Mouse (Mus musculus) left cerebral cortex, postnatal 4 days (tissue): ENCODE results near the gene Cep95. TPM values are rescaled to one million over a fixed set of nuclear protein-coding genes. Genes with fewer than 3 reads are reported as not detected.
A peak's percentile ranks its signal among the peaks of the same experiment; 100 is the strongest.
"Not testable (repeated sequence)": the region's sequence is repeated elsewhere in the genome, so short reads cannot be mapped to it uniquely, and the experiment has no call there.

Experiments
- DNase-seq: peaks from one replicate; pipeline ENCODE4 v3.0.0-alpha.2; 2022
- intact Hi-C: fragments of 180-260 bp; cut with DNase I; formaldehyde crosslinking; loops from one replicate; pipeline ENCODE4 v1.15.1; 2025
- total RNA-seq, 2 experiments: library from RNA; stranded (reverse); gene quantifications; 2 replicates each; pipeline ENCODE4 v1.2.3; 2021

Cep95 gene
- total RNA-seq, 2 experiments from 2014 or later: 14.6 to 19.6 TPM

DNA sequence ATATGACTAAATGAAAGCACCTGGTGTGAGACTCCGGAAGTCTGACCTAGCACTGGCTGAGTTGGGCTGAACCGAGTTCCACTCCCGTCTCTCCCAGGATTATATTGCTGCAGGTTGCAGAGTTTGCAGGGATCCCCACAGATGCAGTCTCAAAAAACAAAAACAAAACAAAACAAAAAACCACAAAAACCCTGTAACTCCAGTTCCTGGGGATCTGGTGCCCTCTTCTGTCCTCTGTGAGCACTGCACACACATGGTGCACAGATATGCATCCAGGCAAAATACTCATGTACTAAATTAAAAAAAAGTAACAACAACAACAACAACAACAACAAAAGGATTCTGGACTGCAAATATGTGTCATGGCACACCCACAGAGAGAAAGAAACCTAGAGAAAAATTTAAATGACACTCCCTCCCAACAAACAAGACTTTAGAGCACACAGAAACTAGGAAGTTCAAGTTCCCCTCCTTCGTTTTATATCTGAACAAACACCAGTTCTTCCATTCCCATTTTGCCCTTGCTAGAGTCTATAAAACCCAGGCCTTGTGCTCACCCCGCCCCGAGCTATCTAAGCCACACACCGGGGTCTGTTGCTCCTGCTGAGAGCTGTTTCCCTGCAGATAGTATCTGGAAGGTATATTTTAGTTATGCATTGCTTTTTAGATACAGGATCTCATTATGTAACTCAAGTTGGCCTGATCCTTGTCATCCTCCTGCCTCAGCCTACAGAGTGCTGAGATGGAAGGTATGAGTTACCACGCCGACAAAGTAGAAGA, 18.7 kb upstream of the Cep95 start:
- DNase-seq: no peak
- intact Hi-C loops: no loop called here

DNA sequence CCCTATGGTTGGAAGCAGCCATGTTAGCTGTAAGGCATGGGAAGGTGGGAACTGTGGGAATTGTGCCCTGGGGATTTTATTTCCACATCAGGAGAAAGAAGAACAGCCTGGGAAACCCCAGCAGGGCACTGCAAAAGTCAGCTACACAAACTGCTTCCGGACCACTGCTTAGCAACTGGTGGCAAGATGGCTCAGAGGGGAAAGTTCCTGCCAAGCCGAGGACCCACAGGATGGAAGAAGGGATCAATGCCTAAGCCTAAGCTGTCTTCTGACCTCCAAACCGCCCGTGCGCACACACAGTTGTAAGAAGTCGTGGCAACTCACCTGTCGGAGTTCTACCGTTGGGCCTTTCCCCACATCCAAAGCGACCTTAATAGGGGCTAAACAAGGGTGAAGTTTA, 16.0 kb upstream of the Cep95 start:
- intact Hi-C loops: no loop called here
- DNase-seq: no peak

DNA sequence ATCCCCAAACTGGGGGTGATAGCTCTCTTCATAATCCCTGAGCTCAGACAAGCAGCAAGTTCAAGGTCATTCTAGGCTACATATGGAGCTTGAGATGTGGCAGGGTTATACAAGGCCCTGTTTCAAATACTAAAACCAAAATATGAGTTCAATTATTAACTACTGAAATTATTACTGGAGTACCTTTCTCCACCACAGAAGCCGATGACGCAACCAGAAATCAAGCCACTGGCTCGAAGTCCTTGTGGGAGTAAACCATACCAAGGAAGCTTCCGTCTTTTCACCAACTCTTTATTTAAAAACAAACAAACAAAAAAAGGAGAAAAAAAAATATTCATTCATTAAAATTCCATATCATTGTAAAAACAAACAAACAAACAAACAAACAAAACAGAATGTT, 12.1 kb upstream of the Cep95 start:
- intact Hi-C loops: no loop called here

DNA sequence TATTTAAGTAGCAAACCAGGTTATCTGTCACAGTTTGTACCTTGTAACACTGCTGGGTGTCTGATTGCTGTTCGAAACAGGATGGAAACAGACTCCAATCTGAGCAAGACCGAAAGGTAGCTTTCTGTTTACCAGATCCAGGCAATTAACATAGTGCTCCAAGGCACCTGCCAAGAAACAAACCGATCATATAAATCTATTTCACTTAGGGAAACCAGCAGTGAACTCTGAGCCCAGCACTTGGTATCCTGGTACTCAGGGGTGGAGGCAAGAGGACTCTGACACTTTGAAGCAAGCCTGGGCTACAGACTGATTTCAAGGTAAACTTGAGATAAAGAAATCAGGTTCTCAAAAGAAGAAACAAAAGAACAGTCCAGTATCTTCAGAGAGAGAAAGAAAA, 11.7 kb upstream of the Cep95 start:
- no peak for DNase-seq
- intact Hi-C loops: no loop called here

More for the DNA sequence above, 12.1 kb upstream of the Cep95 start:
- DNase-seq: no peak

DNA sequence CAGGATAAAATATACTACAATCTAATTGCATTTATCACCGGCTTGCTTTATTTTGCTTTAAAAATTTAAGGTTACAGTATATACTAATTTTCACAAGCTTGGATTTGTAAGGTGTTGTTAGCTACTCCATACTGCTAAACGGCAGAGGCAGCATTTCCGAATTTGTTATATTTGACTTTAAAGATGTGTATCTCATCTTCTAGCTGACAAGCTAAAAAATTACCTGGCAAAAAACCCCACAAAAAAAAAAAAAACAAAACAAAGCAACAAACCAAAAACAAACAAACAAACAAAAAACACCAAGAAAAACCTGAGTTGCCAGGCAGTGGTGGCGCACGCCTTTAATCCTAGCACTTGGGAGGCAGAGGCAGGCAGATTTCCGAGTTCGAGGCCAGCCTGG, 10.9 kb upstream of the Cep95 start:
- intact Hi-C loops: no loop called here
- DNase-seq: no peak

DNA sequence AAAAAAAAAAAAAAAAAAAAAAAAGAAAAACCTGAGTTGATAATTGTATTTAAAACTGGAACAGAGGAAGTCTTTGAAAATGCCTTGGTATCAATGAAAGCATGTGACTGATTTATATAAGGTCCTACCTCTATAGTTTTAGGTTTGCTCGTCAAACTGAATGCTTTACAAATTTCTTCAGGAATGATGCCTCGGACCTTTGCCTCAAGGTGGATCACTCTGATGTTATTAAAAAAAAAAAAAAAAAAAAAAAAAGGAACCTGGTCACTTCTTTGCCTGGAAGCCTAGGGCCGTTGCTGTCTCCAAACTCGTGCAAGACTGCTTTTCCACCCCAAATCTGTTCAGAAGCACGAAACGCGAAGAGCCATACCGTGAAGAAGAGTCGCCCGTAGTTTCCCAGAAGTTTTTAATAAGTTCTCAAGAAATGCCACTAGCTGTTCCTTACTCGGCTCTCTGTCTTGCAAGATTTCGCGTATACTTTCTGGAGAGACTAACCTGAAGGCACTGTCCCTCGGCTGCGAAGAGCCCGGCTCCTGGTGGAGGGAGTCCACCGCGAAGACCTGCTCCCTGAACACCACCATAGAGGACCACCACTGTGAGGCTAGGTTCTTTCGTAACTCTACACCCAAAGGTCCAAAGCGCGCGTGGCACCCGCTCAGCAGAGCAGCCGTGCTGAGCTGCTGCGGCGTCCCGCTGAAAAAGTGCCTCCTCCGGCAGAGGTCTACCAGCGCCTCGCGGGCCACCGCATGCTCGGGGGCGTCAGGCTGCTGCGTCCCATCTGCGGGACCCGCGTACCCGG, 10.3 kb upstream of the Cep95 start:
- intact Hi-C loops: no loop called here

DNA sequence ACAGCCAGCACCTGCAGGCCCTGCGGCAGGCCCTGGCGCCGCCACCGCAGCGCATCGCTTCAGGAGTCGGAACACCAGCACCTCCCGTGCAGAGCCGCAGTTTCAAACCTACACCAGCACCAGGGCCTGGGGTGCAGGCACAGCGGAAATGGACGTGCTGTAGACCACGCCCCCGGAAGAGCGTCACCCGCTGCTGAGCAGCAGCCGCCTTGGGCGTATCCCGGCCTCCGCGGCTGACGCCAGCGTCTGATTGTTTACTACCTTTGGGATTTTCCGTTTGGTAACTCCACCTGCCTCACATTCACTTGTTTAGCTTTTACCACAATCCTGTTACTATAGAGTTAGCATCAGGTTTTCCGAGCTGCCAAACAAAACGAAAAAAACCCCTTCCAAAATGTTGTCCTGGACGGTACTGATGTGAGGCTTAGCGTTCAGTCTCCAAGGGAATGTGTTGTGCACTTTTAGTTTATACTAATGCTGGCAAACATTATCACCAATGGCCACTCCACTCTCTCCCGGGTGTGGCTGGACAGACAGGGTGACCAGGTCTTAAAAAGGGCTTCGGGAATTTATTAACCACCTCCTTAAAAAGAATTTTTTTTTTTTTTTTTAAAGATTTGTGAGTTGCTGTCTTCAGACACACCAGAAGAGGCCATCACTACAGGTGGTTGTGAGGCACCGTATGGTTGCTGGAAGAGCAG, 9.5 kb upstream of the Cep95 start, which contains the start of gene Polg2:
Gene Polg2, minus strand, starts transcription at position 150 of the 701 bp plus-strand sequence.
- intact Hi-C loops: no loop called here
- peak; percentile 89 for DNase-seq

More for the DNA sequence above, 10.3 kb upstream of the Cep95 start:
- no peak for DNase-seq

DNA sequence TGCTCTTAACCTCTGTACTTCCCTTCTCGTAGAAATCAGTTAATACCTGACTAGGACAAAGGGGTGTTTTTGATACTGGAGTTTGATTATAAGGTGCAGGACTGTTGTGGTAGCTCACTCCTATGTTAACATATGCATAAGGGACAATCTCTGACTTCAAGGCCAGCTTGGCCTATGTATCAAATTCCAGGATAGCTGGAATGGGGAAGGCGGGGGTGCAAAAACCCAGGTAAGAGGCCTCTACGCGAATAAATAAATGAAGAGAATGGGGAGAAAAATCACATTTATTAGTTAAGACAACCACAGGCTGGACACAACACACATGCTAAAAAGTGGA, 9.0 kb upstream of the Cep95 start:
- DNase-seq: no peak
- intact Hi-C loops: no loop called here

DNA sequence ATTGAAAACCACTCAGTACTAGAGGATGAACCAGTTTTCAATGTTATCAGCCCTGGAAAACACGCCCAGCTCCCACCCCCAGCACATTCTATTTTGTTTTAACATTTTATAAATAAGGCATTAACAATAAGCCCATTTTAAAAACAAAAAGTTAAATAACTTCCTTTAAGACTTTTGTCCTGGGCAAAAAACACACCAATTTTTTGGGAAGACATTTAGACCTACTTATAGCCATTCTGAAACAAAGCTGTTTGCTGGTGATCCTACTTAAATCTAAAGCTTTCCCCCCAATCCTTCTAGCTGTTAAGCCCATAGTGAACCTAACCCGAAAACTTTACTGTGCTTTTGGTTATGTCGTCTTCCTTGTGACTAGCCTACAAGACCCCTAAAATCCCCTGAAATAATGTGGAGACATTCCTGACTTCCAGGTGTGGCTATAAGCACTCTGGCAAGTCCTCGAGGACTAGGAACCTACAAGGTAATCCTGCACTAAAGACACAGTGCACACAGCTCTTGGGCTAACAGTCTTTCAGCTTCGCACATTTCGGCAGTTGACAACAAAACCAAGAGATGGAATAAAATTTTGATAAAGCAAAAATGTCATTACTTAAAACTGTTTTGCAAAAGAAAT, 8.3 kb upstream of the Cep95 start:
- DNase-seq: no peak
- intact Hi-C loops: no loop called here

DNA sequence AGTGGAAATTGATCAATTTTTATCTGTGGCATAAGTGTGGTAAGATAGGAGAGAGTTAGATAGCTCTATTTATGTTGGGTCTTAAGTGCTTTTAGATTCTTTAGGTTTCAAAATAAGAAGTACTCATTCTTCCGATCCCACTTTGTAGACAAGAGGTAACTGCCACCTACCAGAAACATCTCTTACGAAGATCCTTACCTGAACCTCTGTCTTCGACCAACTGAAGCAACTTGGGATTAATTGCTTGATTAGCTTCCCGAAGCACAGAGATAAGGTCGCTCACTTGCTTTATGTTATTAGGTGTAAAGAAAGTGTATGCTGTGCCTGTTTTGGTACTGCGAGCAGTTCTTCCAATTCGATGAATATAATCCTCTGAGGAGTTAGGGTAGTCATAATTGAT, 6.8 kb upstream of the Cep95 start:
- DNase-seq, intact Hi-C loops: not testable (repeated sequence)

DNA sequence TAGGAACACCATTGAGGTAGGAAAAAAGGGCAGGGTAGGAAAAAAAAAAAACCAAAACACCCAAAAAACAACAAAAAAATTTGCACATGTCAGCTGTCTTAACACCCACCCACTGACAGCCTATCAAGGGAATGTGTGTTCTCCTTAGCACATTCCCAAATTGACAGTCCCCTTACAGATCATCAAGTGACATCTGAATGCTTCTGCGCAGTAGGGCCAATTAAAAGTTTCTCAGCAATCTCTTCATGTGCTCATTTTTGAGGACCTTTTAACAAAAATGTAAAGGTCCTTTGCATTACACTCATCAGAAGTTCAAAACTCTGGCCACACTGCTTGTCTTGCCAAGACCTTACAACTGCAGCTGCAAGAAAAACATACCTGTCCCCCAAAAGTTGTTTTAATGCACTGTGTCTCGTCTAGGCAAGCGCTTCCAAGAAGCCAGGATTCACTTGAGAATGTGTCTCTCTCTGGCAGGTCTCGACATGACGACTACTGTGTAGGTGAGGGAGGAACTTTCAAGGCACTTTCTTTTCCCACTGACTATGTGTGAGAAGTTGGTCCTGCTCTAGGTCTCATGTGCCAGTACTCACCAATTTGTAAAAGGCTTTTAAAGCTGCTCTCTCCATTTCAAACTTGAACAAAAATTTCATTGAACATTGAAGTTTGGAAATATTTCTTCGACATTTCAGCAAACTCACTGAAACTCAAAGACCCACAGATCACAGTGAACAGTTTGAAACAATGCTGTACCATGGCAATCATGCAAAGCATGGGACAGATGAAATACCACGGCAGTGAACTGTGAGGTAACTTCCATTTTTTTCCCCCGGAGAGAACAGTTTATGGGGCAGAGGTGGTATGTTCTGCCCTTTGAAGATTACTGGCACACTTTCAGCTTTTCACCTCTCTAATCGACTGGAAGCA, 5.9 kb upstream of the Cep95 start:
- no peak for DNase-seq
- intact Hi-C loops: no loop called here

DNA sequence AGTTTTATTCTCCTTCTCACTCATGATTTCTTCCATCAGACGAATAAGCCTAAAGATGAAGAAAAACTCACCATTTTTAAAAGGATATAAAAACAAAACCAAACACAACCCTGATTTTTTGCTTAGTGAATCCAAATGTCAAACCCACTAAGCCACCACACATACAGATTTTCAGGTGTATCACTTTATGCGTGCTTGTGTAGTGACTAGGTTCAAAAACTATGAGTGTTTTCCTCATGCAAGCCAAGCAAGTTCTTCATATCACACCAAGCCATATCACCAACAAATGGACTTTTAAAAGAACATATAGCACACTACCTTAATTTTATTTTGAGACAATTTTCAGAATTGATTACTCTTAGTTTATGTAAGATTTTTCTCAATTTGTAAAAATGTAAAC, 4.6 kb upstream of the Cep95 start:
- DNase-seq: no peak
- intact Hi-C loops: no loop called here

DNA sequence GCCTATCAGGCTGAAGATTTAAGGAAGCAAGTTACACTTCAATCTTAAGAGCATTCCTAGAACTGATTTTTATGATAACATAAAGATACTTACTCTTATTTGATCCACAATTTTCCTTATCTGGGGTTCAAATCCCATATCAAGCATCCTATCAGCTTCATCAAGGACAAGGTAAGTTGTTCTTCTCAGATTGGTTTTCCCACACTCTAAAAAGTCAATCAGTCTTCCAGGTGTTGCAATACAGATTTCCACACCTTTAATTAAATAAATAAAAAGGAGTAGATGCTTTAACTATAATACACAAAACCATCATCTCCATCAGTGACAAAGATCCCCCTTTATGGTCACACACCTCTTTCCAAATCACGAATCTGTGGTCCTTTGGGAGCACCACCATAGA, 4.0 kb upstream of the Cep95 start:
- intact Hi-C loops: no loop called here

DNA sequence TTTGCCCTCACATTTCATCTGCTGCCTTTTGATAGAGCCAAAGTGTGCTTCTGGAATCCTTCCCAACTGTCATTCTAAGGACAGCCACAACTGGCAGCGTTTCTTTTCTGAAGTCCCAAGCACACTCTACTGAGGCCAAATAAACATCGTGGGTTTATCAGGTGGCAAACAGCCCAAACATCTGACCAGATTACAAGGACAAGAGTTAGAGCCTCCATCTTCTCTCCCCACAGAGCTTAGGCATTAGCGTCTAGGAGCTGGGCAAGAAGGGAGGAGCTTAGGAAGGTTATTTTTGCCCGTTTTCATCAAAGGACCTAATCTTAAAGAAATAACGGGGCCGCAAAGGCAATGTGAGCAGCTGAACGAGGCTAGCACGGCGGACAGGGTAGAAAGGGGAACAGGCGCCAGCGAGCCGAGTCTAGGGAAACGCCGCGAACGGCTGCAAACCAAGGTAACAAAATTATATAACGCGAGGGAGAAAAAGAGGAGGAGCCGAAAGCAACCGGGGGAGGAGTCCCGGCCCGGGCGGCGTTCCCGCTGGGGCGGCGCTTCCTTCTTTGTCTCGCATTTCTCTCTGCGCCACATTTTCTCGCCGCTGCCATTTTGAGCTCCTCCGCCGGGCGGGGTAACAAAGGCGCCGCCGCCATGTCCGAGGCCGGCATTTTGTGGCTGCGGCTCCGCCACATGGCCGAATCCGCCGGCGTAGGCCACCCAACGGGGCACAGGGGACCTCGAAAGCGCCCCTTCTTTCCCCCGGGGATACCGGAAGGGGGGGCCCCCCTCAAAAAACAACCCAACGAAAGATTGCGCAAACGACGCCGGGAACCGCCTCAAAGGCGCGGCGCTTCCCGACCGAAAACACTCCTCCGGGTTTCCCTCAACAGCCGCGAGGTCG, 1.7 kb upstream of the Cep95 start:
- intact Hi-C loops: no loop called here
- DNase-seq: peak; percentile 91

More for the DNA sequence above, 4.0 kb upstream of the Cep95 start:
- DNase-seq: no peak

DNA sequence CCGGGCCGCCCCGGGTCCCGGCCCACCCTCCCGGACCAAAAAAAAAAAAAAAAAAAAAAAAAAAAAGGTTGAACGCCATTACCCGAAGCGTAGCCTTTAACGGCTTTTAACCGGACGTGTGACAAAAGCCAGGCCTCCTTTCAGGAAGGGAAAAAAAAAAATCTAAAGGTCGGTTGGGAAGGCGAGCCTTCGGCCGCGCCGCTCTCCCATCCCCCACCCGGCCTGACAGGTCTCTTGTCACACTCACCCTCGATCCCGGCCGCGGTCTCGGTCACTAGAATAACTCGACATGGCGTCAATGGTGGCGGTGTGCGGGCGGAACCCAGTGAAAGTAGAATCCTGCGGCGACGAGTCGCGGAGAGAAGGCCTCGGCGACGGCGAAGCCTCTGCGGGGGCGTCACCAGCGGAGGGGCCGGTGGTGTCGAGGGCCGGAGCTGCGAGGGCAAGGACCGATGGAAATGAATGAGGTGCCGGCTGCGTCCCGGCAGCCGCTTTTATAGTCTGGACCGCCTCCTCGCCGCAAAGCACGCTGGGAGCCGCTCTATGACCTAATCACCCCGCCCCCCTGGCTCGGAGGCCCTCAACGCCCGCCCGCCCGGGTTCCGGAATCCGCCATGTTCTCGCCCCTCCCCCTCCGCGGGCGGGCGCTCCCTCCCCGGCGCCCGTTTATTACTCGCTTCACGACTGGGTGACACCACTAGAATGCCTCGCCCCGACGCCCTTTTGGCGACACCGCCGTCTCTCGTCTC, 852 bp upstream of the Cep95 start:
- DNase-seq: peak; percentile 100
- intact Hi-C loops: no loop called here

DNA sequence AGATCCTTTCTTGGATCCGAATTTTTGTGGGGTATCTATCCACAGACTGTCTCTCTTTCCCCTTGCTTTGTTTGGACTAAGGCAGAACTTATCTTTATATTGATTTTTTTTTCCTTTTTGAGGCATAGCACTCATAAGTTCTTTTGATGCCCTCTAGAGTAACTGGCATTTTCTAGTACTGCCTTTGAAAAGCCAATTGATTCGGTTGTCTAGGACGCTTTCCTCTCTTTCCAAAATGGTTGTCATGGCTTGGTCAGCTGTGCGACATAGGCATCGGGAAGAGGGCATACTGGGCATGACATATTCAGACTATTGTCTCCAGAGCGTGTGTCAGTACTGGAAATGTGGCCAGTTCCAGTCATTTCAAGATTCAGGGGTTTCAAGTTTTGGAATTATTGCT, 597 bp downstream of the Cep95 start:
- DNase-seq: no peak
- intact Hi-C loops: no loop called here

DNA sequence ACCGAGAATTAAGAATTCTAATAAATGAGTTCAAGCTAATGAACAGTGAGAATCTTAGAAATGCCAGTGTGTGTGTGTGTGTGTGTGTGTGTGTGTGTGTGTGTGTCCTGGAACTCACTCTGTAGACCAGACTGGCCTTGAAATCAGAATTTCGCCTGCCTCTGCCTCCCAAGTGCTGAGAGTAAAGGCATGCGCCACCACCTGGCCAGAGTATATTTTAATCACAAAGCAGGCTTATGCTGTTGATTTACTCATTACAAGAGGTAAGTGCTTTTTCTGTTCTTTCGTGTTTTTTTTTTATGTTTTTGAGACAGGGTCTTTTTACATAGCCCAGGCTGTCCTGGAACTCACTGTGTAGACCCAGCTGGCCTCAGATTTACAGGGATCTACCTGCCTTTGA, 4.8 kb downstream of the Cep95 start:
- intact Hi-C loops: no loop called here
- DNase-seq: no peak

DNA sequence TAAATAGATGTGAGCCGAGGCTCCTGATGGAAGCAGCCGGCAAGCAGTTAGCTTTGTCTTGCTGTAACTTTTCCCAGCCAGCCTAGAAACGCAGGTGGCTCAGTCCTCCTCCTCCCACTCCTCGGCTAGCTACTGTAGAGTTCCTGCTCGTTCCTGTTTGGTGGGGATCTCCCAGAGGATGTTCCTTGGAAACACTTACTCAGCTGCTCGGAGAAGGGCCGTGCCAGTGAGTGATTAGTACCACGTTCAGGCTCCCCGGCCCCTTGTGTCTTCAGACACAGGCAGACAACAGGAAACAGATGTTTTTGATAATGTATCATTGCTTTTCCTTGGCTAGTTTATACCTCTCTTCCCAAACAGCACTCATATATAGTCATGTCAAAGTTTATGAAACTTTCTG, 6.6 kb downstream of the Cep95 start:
- intact Hi-C loops: no loop called here
- no peak for DNase-seq
